Mouse (Mus musculus) heart, embryonic 15.5 days (tissue): Measurements from ENCODE around the gene Rbm10. TPM values are rescaled to one million over a fixed set of nuclear protein-coding genes. Genes with fewer than 3 reads are reported as not detected.

Experiments used
- ATAC-seq: fragments of 200-750 bp; cut with Nextera tagmentation; replicated peaks from 2 replicates; pipeline ENCODE4 v1.8.0; 2017; ENCODE audit warnings: low read depth, moderate TSS enrichment; ENCODE audit not compliant: insufficient number of reproducible peaks, insufficient read depth, low FRiP score
- H3K27ac ChIP-seq: fragments of 300-500 bp; sonication (generic); 2 replicates; pipeline ENCODE4 v1.5.1; 2015; ENCODE audit warnings: mild to moderate bottlenecking, inconsistent platforms
- H3K27me3 ChIP-seq: fragments of 300-500 bp; sonication (generic); 2 replicates; pipeline ENCODE4 v1.6.1; 2015; ENCODE audit warnings: inconsistent platforms
- H3K36me3 ChIP-seq: fragments of 300-500 bp; sonication (generic); 2 replicates; pipeline ENCODE4 v1.6.1; 2015; ENCODE audit warnings: mild to moderate bottlenecking, inconsistent platforms
- H3K4me1 ChIP-seq: fragments of 300-500 bp; sonication (generic); replicated peaks from 2 replicates; pipeline ENCODE4 v1.6.1; 2015; ENCODE audit warnings: inconsistent platforms
- H3K4me2 ChIP-seq: fragments of 300-500 bp; sonication (generic); 2 replicates; pipeline ENCODE4 v1.6.1; 2015; ENCODE audit warnings: inconsistent platforms, mild to moderate bottlenecking, moderate library complexity
- H3K4me3 ChIP-seq: fragments of 300-500 bp; sonication (generic); 2 replicates; pipeline ENCODE4 v1.5.1; 2015; ENCODE audit warnings: mild to moderate bottlenecking, inconsistent platforms
- H3K9ac ChIP-seq: fragments of 300-500 bp; sonication (generic); 2 replicates; pipeline ENCODE4 v1.6.1; 2015; ENCODE audit warnings: mild to moderate bottlenecking, inconsistent platforms
- H3K9me3 ChIP-seq: fragments of 300-500 bp; sonication (generic); replicated peaks from 2 replicates; pipeline ENCODE4 v1.6.1; 2016; ENCODE audit warnings: inconsistent platforms
- WGBS: fragments of 180-500 bp; shearing (Covaris S2); methylation state at CpG from one replicate; pipeline ENCODE4 v1.1.7; 2015; ENCODE audit warnings: mixed read lengths; 5-methylcytosine and 5-hydroxymethylcytosine counted together
- polyA plus RNA-seq: library from polyadenylated mRNA; unstranded; fragments of >200 nt; fragmentation: Nextera tagmentation; extraction: Ambion mirVana; gene quantifications from 2 replicates; pipeline ENCODE4 v1.2.1, GENCODE M21; 2015

Rbm10 gene
- polyA plus RNA-seq: 33.2 and 45.0 TPM in 2 replicates

- H3K9me3 ChIP-seq: no peaks in the 10 kb centered on the region
- H3K27me3 ChIP-seq: no peaks in the 10 kb centered on the region
- H3K4me2 ChIP-seq: peak within 1 kb of the TSS; percentile 61
- ATAC-seq: peak; percentile 96
- peak within 1 kb of the TSS; percentile 73 for H3K9ac ChIP-seq
- peak within 1 kb of the TSS; percentile 93 for H3K27ac ChIP-seq
- H3K36me3 ChIP-seq: no peaks in the 10 kb centered on the region
- WGBS: 10% methylated on average over 45 of the region's 49 CpGs
- H3K4me3 ChIP-seq: peak within 1 kb of the TSS; percentile 65
- peaks cover 6% of the 10 kb centered on the region for H3K4me1 ChIP-seq
Observed at GRCm38 (mm10) chrX:20617176-20617902, at the start of gene Rbm10, which contains the start of gene Ndufb11. Gene Rbm10, plus strand, starts transcription at chrX:20617503. Gene Ndufb11, minus strand, starts transcription at chrX:20617619.

GRCm38 (mm10) chrX:20571024-20571423, 46.3 kb upstream of the Rbm10 start:
- H3K36me3 ChIP-seq: no peaks in the 10 kb centered on the region
- no peak overlapping the region for H3K4me3 ChIP-seq
- H3K27me3 ChIP-seq: no peaks in the 10 kb centered on the region
- H3K27ac ChIP-seq: peak overlapping the region; percentile 47; the same call in 1 of the 2 replicates
- H3K4me2 ChIP-seq: no peak overlapping the region
- 31% methylated on average over 2 of the region's 2 CpGs for WGBS
- H3K4me1 ChIP-seq: peaks cover 9% of the 10 kb centered on the region; the same call in 1 of the 2 replicates
- H3K9ac ChIP-seq: no peak overlapping the region
- ATAC-seq: peak; percentile 67; the same call in 1 of the 2 replicates
- no peaks in the 10 kb centered on the region for H3K9me3 ChIP-seq

GRCm38 (mm10) chrX:20572683-20573082, 44.6 kb upstream of the Rbm10 start:
- H3K27ac ChIP-seq: no peak overlapping the region
- 55% methylated on average over 9 of the region's 9 CpGs for WGBS
- H3K9me3 ChIP-seq: no peaks in the 10 kb centered on the region
- H3K4me1 ChIP-seq: peaks cover 9% of the 10 kb centered on the region; the same call in 1 of the 2 replicates
- H3K4me3 ChIP-seq: no peak overlapping the region
- no peak for ATAC-seq
- no peaks in the 10 kb centered on the region for H3K27me3 ChIP-seq
- H3K36me3 ChIP-seq: no peaks in the 10 kb centered on the region
- H3K9ac ChIP-seq: no peak overlapping the region
- H3K4me2 ChIP-seq: no peak overlapping the region

GRCm38 (mm10) chrX:20573927-20574326, 43.4 kb upstream of the Rbm10 start:
- no peak for ATAC-seq
- no peak overlapping the region for H3K4me2 ChIP-seq
- peaks cover 9% of the 10 kb centered on the region; the same call in 1 of the 2 replicates for H3K4me1 ChIP-seq
- H3K36me3 ChIP-seq: no peaks in the 10 kb centered on the region
- H3K9ac ChIP-seq: no peak overlapping the region
- no peaks in the 10 kb centered on the region for H3K9me3 ChIP-seq
- H3K27ac ChIP-seq: no peak overlapping the region
- WGBS: 82% methylated on average over 4 of the region's 4 CpGs
- no peaks in the 10 kb centered on the region for H3K27me3 ChIP-seq
- no peak overlapping the region for H3K4me3 ChIP-seq

GRCm38 (mm10) chrX:20587968-20588367, 29.3 kb upstream of the Rbm10 start:
- H3K4me2 ChIP-seq: no peak overlapping the region
- no peak overlapping the region for H3K4me3 ChIP-seq
- H3K36me3 ChIP-seq: no peaks in the 10 kb centered on the region
- 18% methylated on average over 4 of the region's 4 CpGs for WGBS
- no peak overlapping the region for H3K27ac ChIP-seq
- no peaks in the 10 kb centered on the region for H3K9me3 ChIP-seq
- no peaks in the 10 kb centered on the region for H3K27me3 ChIP-seq
- H3K9ac ChIP-seq: no peak overlapping the region
- no peaks in the 10 kb centered on the region for H3K4me1 ChIP-seq
- ATAC-seq: no peak

GRCm38 (mm10) chrX:20608500-20608899, 8.8 kb upstream of the Rbm10 start:
- H3K9me3 ChIP-seq: no peaks in the 10 kb centered on the region
- H3K36me3 ChIP-seq: no peaks in the 10 kb centered on the region
- H3K9ac ChIP-seq: no peak overlapping the region
- no peaks in the 10 kb centered on the region for H3K27me3 ChIP-seq
- no peak for ATAC-seq
- H3K4me2 ChIP-seq: no peak overlapping the region
- no peak overlapping the region for H3K4me3 ChIP-seq
- H3K27ac ChIP-seq: no peak overlapping the region
- 82% methylated on average over 4 of the region's 4 CpGs for WGBS
- no peaks in the 10 kb centered on the region for H3K4me1 ChIP-seq

GRCm38 (mm10) chrX:20616861-20617175, 485 bp upstream of the Rbm10 start:
- WGBS: 13% methylated on average over 17 of the region's 17 CpGs
- peak; percentile 28 for ATAC-seq
- Histone ChIP-seq H3K27ac (peak overlapping the region; percentile 93), H3K27me3 (no peaks in the 10 kb centered on the region), H3K4me2 (peak overlapping the region; percentile 56), H3K9me3 (no peaks in the 10 kb centered on the region), H3K9ac (peak overlapping the region; percentile 71), H3K4me1 (peaks cover 6% of the 10 kb centered on the region), H3K36me3 (no peaks in the 10 kb centered on the region), H3K4me3 (peak overlapping the region; percentile 65)

GRCm38 (mm10) chrX:20617903-20618399, 648 bp downstream of the Rbm10 start:
- Histone ChIP-seq H3K36me3 (no peaks in the 10 kb centered on the region), H3K27me3 (no peaks in the 10 kb centered on the region), H3K9ac (peak overlapping the region; percentile 73), H3K27ac (peak overlapping the region; percentile 93), H3K9me3 (no peaks in the 10 kb centered on the region), H3K4me2 (peak overlapping the region; percentile 61), H3K4me1 (peaks cover 6% of the 10 kb centered on the region), H3K4me3 (peak overlapping the region; percentile 65)
- peak; percentile 23; the same call in 1 of the 2 replicates for ATAC-seq
- 11% methylated on average over 31 of the region's 31 CpGs for WGBS

- WGBS: 97% methylated on average over 2 of the region's 2 CpGs
- Histone ChIP-seq H3K36me3 (peaks cover 13% of the 10 kb centered on the region), H3K4me2 (no peak overlapping the region), H3K4me1 (no peaks in the 10 kb centered on the region), H3K9ac (no peak overlapping the region), H3K27me3 (no peaks in the 10 kb centered on the region), H3K9me3 (no peaks in the 10 kb centered on the region), H3K27ac (no peak overlapping the region), H3K4me3 (no peak overlapping the region)
- no peak for ATAC-seq
Observed at GRCm38 (mm10) chrX:20638141-20638540, 20.8 kb downstream of the Rbm10 start.

GRCm38 (mm10) chrX:20644780-20645179, 27.5 kb downstream of the Rbm10 start:
- Histone ChIP-seq H3K27ac (no peak overlapping the region), H3K4me1 (no peaks in the 10 kb centered on the region), H3K4me3 (no peak overlapping the region), H3K27me3 (no peaks in the 10 kb centered on the region), H3K36me3 (peaks cover 22% of the 10 kb centered on the region), H3K9ac (no peak overlapping the region), H3K4me2 (no peak overlapping the region), H3K9me3 (no peaks in the 10 kb centered on the region)
- WGBS: 68% methylated on average over 5 of the region's 5 CpGs
- ATAC-seq: no peak

- no peak for ATAC-seq
- H3K36me3 ChIP-seq: no peaks in the 10 kb centered on the region
- no peak overlapping the region for H3K9ac ChIP-seq
- no peaks in the 10 kb centered on the region for H3K9me3 ChIP-seq
- H3K4me3 ChIP-seq: peak overlapping the region; percentile 61
- H3K4me1 ChIP-seq: no peaks in the 10 kb centered on the region
- peak overlapping the region; percentile 85 for H3K4me2 ChIP-seq
- no peaks in the 10 kb centered on the region for H3K27me3 ChIP-seq
- no peak overlapping the region for H3K27ac ChIP-seq
- WGBS: 23% methylated on average over 5 of the region's 5 CpGs
Observed at GRCm38 (mm10) chrX:20657593-20657992, 40.3 kb downstream of the Rbm10 start.
